Mouse (Mus musculus) cerebellum, postnatal 4 days (tissue): ENCODE data around the gene Tprgl.
A peak's percentile ranks its signal among the peaks of the same experiment; 100 is the strongest.

Source experiments
- DNase-seq, 2 experiments: peaks; one replicate each; pipeline ENCODE4 v3.0.0; 2022; ENCODE audit warnings: low spot score in 2 of 2, mixed read lengths in 1 of 2

Tprgl gene

DNA sequence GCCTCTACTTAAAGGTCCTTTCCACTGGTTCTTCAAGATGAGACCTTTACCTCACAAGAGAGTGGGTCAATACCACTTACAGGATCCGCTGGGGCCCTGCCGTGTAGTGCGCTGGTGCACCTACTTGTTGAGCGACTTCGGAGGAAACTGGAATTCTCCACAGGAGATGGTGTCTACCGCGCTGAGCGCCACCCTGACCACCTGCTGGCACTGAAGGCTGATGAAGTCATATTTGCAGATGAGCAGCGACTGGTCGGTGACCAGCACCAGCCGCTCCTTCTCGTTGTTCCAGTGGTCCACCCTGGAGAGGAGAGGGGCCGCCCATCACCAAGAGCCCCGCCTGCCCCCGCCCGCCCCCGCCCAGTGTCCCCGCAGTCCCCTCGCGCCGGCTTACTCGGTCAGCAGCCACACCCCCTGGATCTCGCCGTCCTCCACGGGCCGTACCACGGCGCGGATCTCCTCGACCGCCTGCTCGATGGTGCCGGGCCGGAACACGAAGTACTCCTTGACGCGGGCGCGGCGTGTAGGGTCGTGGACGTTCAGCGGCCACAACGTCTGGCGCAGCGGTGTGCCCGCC is 417 bp downstream of the Tprgl start:
- no peak for DNase-seq

DNA sequence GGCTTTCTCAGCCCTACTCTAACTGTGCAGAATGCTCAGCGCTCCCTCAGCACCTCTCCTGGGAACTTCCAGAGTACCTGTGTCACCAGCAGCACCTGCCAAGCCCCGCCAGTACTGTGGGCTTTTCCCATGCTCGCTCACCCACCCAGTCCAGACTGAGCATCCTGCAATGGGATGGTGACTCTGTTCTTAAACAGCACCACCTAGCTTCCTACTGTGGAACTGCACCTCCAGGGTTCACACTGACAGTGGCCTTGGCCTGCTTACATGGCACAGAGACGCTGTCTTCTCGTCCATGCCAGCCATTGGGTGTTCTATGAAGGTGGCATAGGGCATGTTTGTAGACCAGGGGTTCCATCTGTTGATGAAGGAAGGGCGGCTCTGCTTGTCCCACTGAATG is 1.5 kb downstream of the Tprgl start:
- DNase-seq: peak; percentile 86 to 90

DNA sequence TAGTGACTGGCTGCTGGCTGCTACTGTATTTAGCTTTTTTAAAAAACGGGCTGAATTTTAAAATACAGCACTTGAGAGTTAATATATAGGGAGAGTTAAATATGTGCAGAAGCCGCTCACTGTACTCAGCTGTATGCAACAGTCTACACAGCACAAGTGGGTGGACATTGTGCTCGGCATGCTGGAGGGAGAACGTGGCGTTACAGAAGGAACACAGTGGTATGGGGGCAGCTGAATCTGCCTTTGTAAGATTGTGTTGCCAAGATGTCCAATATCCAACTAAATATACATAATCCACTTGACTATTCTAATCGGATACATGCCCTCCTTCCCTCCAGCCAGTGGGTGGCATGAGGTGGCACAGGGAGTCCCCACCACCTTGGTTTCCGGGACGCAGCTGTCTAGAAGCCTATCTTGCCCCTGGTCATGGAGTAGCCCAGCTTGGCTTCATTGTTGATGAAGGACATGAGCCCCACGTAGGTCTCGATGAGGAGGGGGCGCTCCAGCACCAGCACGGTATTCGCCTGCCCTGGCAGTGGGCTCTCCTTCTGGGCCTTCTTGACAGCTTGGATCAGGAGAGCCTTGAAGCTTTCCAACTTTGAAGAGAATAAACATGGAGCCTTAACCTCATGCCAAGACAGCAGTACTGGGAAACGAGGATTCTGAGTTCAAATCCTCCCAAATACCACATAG is 2.4 kb downstream of the Tprgl start:
- DNase-seq: no peak

- DNase-seq: no peak
Measured at GRCm38 (mm10) chr4:154156050-154156449, 4.4 kb downstream of the Tprgl start.

GRCm38 (mm10) chr4:154154104-154154503 is 6.4 kb downstream of the Tprgl start:
- DNase-seq: no peak

GRCm38 (mm10) chr4:154146342-154146741 is 14.1 kb downstream of the Tprgl start:
- DNase-seq: no peak

DNA sequence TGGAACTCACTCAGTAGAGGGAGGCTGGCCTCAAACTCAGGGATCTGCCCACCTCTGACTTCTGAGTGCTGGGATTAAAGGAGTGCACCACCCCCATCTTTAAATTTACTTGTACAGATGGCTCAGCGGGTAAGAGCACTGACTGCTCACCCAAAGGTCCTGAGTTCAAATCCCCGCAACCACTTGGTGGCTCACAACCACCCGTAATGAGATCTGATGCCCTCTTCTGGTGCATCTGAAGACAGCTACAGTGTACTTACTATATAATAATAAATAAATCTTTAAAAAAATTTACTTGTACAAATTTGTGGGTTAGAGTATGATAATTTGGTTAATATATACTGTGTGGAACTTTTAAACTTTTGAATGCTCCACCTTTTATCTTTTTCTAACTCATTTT is 15.8 kb downstream of the Tprgl start:
- DNase-seq: no peak

DNA sequence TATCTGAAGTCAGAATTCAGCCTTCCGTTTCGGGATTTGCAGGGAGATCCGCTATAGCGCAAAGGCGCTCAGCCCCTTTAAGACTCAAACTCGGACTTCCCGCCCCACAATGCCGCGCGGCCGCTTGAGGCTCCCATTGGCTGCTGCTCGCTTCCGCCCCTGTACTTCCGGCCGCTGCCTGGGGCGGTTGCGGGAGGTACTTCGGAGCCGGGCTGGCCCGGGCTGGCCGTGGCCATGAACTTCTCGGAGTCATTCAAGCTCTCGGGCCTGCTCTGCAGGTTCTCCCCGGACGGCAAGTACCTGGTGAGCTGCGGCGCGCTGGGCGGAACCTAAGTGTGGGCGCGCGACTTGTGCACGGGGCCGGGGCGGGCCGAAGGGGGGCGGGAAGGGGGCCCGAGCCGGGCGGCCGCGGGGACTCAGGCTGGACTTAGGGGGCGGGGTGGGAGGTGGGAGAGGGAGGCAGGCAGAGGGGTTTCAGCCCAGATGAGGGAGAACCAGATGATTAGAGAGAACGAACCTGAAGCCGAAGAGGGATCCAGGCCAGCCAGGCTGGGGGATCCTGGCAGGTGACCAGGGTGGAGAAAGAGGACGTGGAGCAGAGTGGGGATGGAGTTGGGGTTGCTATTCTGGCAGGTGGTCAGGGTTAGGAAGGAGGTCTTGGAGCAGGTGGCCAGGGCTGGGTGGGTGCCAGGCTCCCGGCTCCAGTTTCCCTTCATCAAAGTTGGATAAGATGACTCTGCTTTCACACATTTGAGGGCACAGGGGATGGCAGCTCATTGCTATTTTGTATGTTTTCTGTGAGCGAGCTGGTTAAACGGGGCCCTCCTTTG is 18.0 kb downstream of the Tprgl start, which contains the start of gene Wrap73:
Gene Wrap73, plus strand, starts transcription at position 162 of the 830 bp plus-strand sequence.
- DNase-seq: peak; percentile 71 to 88

GRCm38 (mm10) chr4:154141009-154141867 is 19.2 kb downstream of the Tprgl start:
- DNase-seq: no peak

GRCm38 (mm10) chr4:154140213-154141008 is 20.1 kb downstream of the Tprgl start:
- no peak for DNase-seq

DNA sequence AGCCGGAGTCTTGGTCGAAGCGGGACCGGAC is 20.5 kb downstream of the Tprgl start, which contains the start of gene Trp73:
Gene Trp73, minus strand, starts transcription at position 27 of the 31 bp plus-strand sequence.
- no peak for DNase-seq

DNA sequence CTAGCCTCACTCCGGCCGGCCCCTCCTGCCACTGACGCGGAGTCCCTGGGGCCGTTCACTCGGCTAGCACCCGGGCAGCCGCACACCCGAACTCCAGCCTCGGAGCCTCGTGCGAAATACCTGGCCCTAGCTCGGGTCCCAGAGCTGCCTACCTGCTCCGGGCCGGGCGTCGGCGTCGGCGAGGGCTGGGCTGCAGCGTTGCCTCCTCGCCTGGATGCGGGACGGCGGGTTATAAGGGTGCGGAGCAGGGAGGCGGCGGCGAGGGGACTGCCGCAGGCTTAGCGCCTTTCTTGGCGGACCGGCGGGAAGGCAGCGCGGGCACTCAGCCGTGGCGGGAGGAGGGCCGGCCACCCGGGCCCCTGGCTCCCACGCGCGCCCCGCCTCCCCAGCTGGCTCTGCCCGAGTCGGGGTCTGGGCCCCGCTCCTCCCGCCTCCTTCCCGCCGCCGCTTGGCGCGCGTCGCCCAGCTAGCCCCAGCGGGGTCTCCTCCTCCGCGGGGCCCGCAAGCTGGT is 20.7 kb downstream of the Tprgl start:
- no peak for DNase-seq

DNA sequence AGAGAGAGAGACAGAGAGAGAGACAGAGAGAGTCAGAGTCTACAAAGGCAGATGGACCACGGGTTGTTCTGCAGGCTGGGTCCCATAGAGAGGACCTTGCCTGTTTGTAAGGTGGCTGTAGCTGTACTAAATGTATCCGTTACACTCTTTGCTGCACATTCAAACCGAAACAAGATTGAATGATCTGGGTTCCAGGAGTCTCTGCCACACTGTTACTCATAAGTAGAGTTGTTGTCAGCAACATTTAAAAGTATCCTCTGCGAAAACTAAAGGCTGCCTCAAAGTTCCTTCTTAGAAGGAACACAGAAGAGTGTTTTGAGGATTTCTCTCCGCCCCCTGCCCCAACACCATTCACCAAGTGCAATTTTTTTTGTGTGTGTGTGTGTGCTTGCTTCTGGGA is 23.3 kb downstream of the Tprgl start:
- DNase-seq: no peak

DNA sequence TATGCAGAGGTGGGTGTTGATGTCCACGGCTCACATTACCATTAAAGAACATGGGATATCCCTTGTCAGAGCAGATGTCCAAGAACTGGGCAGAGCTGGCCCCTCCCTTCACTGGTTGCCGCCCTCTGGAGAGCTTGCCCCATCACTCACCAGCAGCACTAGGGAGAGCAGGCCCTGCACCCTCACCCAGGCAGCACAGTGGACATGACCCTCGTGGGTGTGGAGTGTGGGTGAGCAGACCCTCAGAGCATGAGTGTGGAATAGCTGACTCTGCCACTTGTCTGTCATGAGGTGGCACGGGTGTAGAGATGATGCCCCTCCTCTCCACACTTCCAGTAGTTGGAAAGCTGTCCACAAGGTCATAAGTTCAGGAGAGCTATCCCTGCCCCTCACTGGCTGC is 25.7 kb downstream of the Tprgl start:
- no peak for DNase-seq

- no peak for DNase-seq
Measured at GRCm38 (mm10) chr4:154131894-154132293, 28.6 kb downstream of the Tprgl start.

- no peak for DNase-seq
Measured at GRCm38 (mm10) chr4:154129950-154130349, 30.5 kb downstream of the Tprgl start.

DNA sequence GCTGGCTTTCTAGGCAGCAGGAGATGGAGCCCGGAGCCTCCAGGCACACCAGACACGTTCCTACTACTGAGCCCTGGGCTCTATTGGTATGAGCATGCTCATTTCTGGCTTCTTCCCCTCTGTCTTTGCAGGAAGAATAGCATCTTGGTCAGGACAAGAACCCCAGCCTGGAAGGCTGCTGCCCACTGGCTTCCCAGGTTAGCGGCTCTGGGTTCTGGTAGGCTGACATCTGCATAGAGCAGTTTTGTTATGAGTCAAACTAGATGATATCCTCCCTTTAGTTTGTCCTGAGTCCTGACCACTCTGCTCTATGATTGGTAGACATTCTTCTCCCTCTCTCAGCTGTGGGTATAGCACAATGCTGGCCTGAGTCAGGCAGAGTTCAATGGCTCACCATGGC is 33.2 kb downstream of the Tprgl start:
- no peak for DNase-seq

DNA sequence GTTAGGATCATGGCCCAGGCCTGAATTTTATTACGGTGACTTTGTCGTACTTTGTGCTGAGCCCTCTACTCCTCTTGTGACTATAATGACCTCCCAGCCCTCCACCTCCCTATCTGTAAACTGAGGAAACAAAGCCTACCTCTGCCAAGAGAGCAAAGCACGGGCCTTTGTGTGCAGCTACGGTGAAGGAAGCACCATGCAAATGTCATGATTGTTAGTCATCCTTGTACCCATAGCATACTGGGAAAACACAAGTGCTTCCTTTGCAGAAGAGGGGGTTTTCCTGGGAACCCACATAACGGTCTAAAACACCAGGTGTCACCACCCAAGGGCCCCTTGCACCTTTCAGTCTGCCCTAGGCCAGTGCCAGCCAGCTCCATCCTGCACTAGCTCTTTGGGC is 35.3 kb downstream of the Tprgl start:
- no peak for DNase-seq

GRCm38 (mm10) chr4:154123553-154123952 is 36.9 kb downstream of the Tprgl start:
- DNase-seq: no peak

GRCm38 (mm10) chr4:154122374-154122773 is 38.1 kb downstream of the Tprgl start:
- no peak for DNase-seq

DNA sequence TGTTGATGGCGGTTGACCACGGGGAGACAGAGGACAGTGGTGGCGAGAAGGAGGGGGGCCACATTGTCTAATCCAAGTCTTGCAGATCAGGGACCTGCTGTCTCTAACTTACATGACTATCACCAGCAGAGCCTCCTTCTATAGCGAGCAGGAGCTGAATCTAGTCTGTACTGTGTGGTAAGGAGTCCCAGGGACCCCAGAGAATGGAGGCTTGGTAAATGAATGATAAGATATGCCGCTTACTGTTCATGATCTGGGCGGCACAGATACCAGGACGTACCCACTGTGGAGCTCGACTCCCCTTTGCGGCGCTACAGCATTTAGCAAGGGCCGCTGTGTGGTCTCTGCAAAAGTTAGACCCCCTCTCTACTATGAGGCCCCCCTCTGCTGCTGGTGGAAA is 38.7 kb downstream of the Tprgl start:
- DNase-seq: no peak
